Mouse (Mus musculus) heart, adult 8-10 months (tissue): Measurements from ENCODE around the gene Ctrl. TPM values are rescaled to one million over a fixed set of nuclear protein-coding genes. Genes with fewer than 3 reads are reported as not detected.
A peak's percentile ranks its signal among the peaks of the same experiment; 100 is the strongest.
"Not testable (repeated sequence)": the region's sequence is repeated elsewhere in the genome, so short reads cannot be mapped to it uniquely, and the experiment has no call there.

ENCODE experiments used
- DNase-seq: peaks from one replicate; pipeline ENCODE4 v3.0.0; 2022; ENCODE audit warnings: low spot score
- total RNA-seq, 4 experiments: library from RNA; stranded (reverse); gene quantifications; 2 replicates each; pipeline ENCODE4 v1.2.4; 2022

Ctrl gene
- under 1 TPM in 1 of 4 experiments, not detected in 3; 0.44 TPM for total RNA-seq

DNA sequence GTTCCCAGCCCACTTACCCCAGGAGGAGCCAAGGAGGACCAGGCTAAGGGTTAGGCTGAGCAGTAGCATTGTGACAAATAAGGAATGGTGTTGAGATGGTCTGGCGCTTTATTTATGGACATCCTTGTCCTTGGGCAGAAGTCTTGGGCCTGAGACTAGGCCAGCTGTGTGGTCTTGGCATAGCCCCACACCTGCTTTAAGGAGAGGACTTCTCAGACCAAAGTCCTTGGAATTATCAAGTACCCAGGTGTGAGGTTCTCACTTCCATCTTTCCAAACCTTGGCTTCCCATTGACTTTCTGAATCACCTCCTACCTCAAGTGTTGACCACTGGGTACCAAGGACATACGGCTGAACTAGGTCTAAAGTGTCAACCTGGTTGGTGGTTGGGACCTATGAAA is at the start of gene Ctrl:
TSS of gene Ctrl (minus strand) at position 101 of the 400 bp plus-strand sequence.
- DNase-seq: no peak

GRCm38 (mm10) chr8:105983406-105983805 is 49.7 kb upstream of the Ctrl start:
- not testable (repeated sequence) for DNase-seq

- DNase-seq: no peak
These were observed 47.5 kb upstream of the Ctrl start for GRCm38 (mm10) chr8:105981146-105981545.

DNA sequence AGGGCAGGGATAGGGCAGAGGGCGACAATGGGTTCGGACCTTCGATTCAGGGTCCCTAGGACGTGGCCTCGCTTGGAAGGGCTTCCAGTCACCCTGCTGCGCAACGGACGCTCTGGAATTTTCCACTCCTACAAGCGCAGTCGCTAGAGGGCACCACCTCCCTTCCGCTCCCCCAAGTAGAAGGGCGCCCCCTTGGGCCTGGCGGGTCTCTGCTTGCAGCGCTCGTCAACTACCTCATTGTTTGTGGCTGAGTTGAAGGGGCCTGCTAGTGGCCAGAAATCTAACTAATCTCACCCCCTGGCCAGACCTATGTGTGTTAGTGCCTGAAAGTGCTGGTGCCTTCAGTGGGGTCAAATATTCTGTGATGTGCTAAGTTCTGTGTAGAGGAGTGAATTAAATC is 45.7 kb upstream of the Ctrl start, which contains the start of gene Dpep3:
TSS of gene Dpep3 (minus strand) at position 105 of the 400 bp plus-strand sequence.
- no peak for DNase-seq

- DNase-seq: no peak
These were observed 41.7 kb upstream of the Ctrl start for GRCm38 (mm10) chr8:105975363-105975762.

- no peak for DNase-seq
These were observed 37.5 kb upstream of the Ctrl start for GRCm38 (mm10) chr8:105971019-105971720.

- DNase-seq: no peak
These were observed 35.7 kb upstream of the Ctrl start for GRCm38 (mm10) chr8:105969367-105969766.

GRCm38 (mm10) chr8:105966692-105967311 is 33.1 kb upstream of the Ctrl start:
- no peak for DNase-seq

GRCm38 (mm10) chr8:105965905-105966341 is 32.3 kb upstream of the Ctrl start, which contains the start of gene Slc12a4:
Gene Slc12a4, minus strand, starts transcription at chr8:105966097.
- DNase-seq: peak; percentile 76

DNA sequence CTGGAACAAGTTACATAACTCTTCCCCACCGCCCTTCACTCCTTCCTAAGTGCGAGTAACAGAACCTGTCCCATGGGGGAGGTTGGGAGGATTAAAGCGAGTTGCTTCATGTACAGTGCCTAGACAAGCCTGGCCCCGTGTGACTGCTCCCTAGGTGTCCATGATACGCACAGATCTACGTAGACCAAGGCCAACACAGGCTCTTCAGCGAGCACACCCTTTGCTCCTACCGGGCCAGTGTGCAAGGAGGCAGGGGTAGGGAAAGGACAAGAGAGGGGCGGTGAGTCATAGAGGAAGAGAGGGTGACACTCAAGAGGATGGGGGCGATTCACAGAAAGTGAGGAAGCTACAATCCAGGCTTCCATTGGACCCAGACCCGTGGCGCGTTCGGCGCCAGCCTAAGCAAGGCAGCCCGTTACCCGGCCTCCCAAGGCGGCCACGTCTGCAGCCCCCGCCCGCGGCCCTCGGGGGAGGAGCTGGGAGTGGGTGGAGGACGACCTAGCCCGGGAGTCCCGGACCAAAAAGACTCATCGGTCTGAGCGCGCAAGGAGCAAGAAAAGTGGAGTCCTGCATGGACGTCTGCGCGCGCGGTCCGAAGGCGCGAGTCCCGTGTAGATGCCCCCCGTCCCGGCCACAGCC is 31.7 kb upstream of the Ctrl start:
- peak; percentile 18 for DNase-seq

GRCm38 (mm10) chr8:105964506-105965265 is 31.0 kb upstream of the Ctrl start:
- no peak for DNase-seq

GRCm38 (mm10) chr8:105961536-105961935 is 27.9 kb upstream of the Ctrl start:
- DNase-seq: no peak

- no peak for DNase-seq
These were observed 27.4 kb upstream of the Ctrl start for GRCm38 (mm10) chr8:105961101-105961500.

GRCm38 (mm10) chr8:105959350-105959749 is 25.7 kb upstream of the Ctrl start:
- DNase-seq: peak; percentile 28

- peak; percentile 75 for DNase-seq
These were observed 24.2 kb upstream of the Ctrl start for GRCm38 (mm10) chr8:105957813-105958212.

DNA sequence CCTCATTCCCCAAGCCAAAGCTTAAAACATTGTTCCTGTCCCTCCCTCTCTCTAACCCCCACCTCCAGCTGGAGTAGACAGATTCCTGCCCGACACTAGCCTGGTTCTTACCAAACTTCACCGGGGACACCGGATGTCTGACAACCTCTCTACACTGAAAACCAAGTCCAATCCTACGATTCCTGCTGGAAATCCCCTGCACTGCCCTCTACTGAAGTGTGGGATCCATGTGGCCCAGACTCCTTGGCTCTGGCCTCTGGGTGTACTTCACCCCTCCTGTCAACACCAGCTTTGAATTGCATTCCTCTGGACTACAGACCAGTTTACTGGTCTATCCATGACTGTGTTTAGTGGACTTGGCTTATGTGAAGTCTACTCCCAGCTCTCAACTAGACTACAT is 22.9 kb upstream of the Ctrl start:
- peak; percentile 45 for DNase-seq

- peak; percentile 33 for DNase-seq
These were observed 17.5 kb upstream of the Ctrl start for GRCm38 (mm10) chr8:105951057-105951659.

DNA sequence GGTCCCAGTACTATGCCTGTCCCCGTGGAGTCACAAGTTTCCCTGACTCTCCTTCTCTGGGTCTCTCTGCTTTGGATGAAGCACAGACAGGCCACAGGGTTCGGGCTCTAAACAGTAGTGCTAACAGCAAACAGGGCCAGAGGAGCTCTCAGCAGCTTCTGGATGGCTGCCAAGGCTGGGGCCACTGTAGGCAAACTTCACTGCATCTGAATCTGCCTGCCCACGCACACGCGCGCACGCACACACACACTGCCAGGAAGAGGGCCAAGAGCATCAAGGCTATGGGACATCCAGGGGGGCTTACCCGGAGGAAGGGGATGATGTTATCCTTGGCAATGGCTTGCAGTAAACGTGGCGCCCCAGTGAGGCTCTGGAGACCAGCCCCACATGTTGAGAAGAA is 15.7 kb upstream of the Ctrl start:
- DNase-seq: no peak

- DNase-seq: no peak
These were observed 9.7 kb upstream of the Ctrl start, which contains the start of gene Lcat for GRCm38 (mm10) chr8:105943321-105943739. Gene Lcat, minus strand, starts transcription at chr8:105943382.

GRCm38 (mm10) chr8:105942542-105942941 is 8.9 kb upstream of the Ctrl start:
- no peak for DNase-seq

- DNase-seq: no peak
These were observed 8.4 kb upstream of the Ctrl start for GRCm38 (mm10) chr8:105942026-105942425.
